Comparison of ENCODE assay signal across 20 mouse cellular contexts in the genomic region with DNA sequence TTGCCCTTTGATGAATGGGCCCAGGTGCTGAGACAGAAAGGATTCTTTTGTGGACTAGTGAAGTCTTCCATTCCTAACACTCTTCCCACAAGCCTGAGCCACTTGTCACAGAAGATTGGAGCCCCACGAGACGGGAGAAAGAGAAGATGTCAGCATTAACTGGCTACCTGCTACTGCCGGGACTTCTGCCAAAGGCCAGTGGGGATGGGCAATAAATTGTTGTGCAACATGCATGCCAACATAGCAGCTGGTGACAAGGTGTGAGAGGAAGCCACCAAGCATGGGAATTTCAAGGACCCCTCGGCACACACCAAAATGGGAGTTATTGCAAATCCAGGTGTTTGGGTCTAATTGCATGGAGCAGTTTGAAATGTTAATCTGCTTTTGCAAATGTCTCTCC.
A peak's percentile ranks its signal among the peaks of the same experiment; 100 is the strongest.
DNase-seq lines count a peak whose midpoint lies in the region; ATAC-seq lines count a peak whose summit lies in the region.
"Had no signal": no experiment of that assay in that cellular context is flagged by ENCODE, and none has a peak within 500 bp of the region (broad histone marks: within the 10 kb centered on the region; RNA-seq: fewer than 3 reads in every experiment).

No protein-coding gene starts in this region.

- no peak overlapping the region for H3K4me2 ChIP-seq in forebrain, embryonic 11.5 days (ENCODE audit: low read depth, low read length, severe bottlenecking)
- H3K4me2 ChIP-seq: embryonic facial prominence, embryonic 15.5 days; forebrain, embryonic 15.5 days; hindbrain, embryonic 13.5 days; intestine, embryonic 15.5 days had no signal

- peak; percentile 83 to 85 for DNase-seq in cerebellum, postnatal 10 days
- no peak for DNase-seq in cerebellum, postnatal 36 days
- DNase-seq in left cerebral cortex, postnatal 4 days: peak; percentile 68
- no peak for DNase-seq in left cerebral cortex, postnatal 25 days (ENCODE audit: low spot score in 2 of 2)
- peak; percentile 14 for DNase-seq in adrenal gland, postnatal 25 days
- DNase-seq in adrenal gland, postnatal 36 days: peak; percentile 26 to 28
- DNase-seq in forebrain, embryonic 11.5 days (ENCODE audit: low spot score): no peak
- DNase-seq: cerebellum, adult 8-10 months; embryo, embryonic 11 days; gastrocnemius, postnatal 36 days; heart, postnatal 10 days; heart, postnatal 4 days; kidney, adult 18-20 months had no signal

- no peak for ATAC-seq in forebrain, embryonic 11.5 days (replicated peaks; ENCODE audit: low FRiP score)
- ATAC-seq: forebrain, embryonic 15.5 days; intestine, embryonic 15.5 days had no signal

- no peak overlapping the region for H3K9ac ChIP-seq in forebrain, embryonic 11.5 days (ENCODE audit: low read length)
- H3K9ac ChIP-seq: embryonic facial prominence, embryonic 15.5 days; forebrain, embryonic 15.5 days; hindbrain, embryonic 13.5 days; intestine, embryonic 15.5 days had no signal

- H3K4me1 ChIP-seq in forebrain, embryonic 11.5 days (replicated peaks; ENCODE audit: control insufficient read depth, insufficient read depth, low read length): no peaks in the 10 kb centered on the region
- H3K4me1 ChIP-seq: embryonic facial prominence, embryonic 15.5 days; forebrain, embryonic 10.5 days; forebrain, embryonic 15.5 days; heart, embryonic 10.5 days; hindbrain, embryonic 13.5 days; intestine, embryonic 15.5 days had no signal

- H3K9me3 ChIP-seq in forebrain, embryonic 11.5 days (ENCODE audit: control insufficient read depth, low read length): no peaks in the 10 kb centered on the region
- H3K9me3 ChIP-seq: embryonic facial prominence, embryonic 15.5 days; forebrain, embryonic 10.5 days; forebrain, embryonic 15.5 days; heart, embryonic 10.5 days; hindbrain, embryonic 13.5 days; intestine, embryonic 15.5 days had no signal

- no peak overlapping the region for H3K27ac ChIP-seq in forebrain, embryonic 11.5 days (ENCODE audit: low read depth, low read length)
- H3K27ac ChIP-seq: embryonic facial prominence, embryonic 15.5 days; forebrain, embryonic 10.5 days; forebrain, embryonic 15.5 days; heart, embryonic 10.5 days; hindbrain, embryonic 13.5 days; intestine, embryonic 15.5 days had no signal

- WGBS in forebrain, embryonic 11.5 days: 86% methylated on average over 4 of the region's 4 CpGs

- intact Hi-C loops in left cerebral cortex, postnatal 4 days (cut with DNase I): no loop called here
- intact Hi-C loops in left cerebral cortex, postnatal 25 days (cut with DNase I): no loop called here

- no peaks in the 10 kb centered on the region for H3K36me3 ChIP-seq in forebrain, embryonic 11.5 days (ENCODE audit: control insufficient read depth, insufficient read depth, low read length)
- H3K36me3 ChIP-seq: embryonic facial prominence, embryonic 15.5 days; forebrain, embryonic 10.5 days; forebrain, embryonic 15.5 days; heart, embryonic 10.5 days; hindbrain, embryonic 13.5 days; intestine, embryonic 15.5 days had no signal

- no peaks in the 10 kb centered on the region for H3K27me3 ChIP-seq in forebrain, embryonic 11.5 days (ENCODE audit: control insufficient read depth, insufficient read depth, low read length)
- H3K27me3 ChIP-seq: embryonic facial prominence, embryonic 15.5 days; forebrain, embryonic 15.5 days; hindbrain, embryonic 13.5 days; intestine, embryonic 15.5 days had no signal

- no peak overlapping the region for H3K4me3 ChIP-seq in forebrain, embryonic 11.5 days (ENCODE audit: low read depth, low read length)
- H3K4me3 ChIP-seq: embryonic facial prominence, embryonic 15.5 days; erythroblast, embryonic 14.5 days; forebrain, embryonic 10.5 days; forebrain, embryonic 15.5 days; heart, embryonic 10.5 days; hindbrain, embryonic 13.5 days; intestine, embryonic 15.5 days had no signal

Comparison
In these comparisons a context has a peak if more than half of its experiments do, and no peak if none do; other contexts are left out.
1. DNase-seq: peak in cerebellum, postnatal 10 days (2 of 2), left cerebral cortex, postnatal 4 days (single experiment), adrenal gland, postnatal 25 days (single experiment) and adrenal gland, postnatal 36 days (2 of 2); none in cerebellum, postnatal 36 days (0 of 2), left cerebral cortex, postnatal 25 days (0 of 2) and forebrain, embryonic 11.5 days (single experiment).